Mouse (Mus musculus) erythroblast, embryonic 14.5 days (primary cell): Measurements from ENCODE around the gene Tmx2.

Experiments used
- GATA1 ChIP-seq: IDR thresholded peaks from 2 replicates; pipeline ENCODE4 v1.6.1; 2012; ENCODE audit warnings: low read length, inconsistent platforms, mixed read lengths
- TAL1 ChIP-seq: IDR thresholded peaks from 3 replicates; pipeline ENCODE4 v1.6.1; 2012; ENCODE audit warnings: low read length, inconsistent platforms, mixed read lengths

GRCm38 (mm10) chr2:84647051-84647568 lies 31.8 kb downstream of the Tmx2 start:
- TF ChIP-seq TAL1, result no peak
- no peak for TF ChIP-seq GATA1
